Mouse (Mus musculus) left cerebral cortex, postnatal 36 days (tissue): ENCODE measurements around the gene Psmd4. TPM values are rescaled to one million over a fixed set of nuclear protein-coding genes. Genes with fewer than 3 reads are reported as not detected.
"Not testable (repeated sequence)": the region's sequence is repeated elsewhere in the genome, so short reads cannot be mapped to it uniquely, and the experiment has no call there.

Experiments
- DNase-seq, 2 experiments: peaks; one replicate each; pipeline ENCODE4 v3.0.0; 2021 to 2022; ENCODE audit warnings: low spot score in 2 of 2, mixed read lengths in 1 of 2
- intact Hi-C: fragments of 180-260 bp; cut with DNase I; formaldehyde crosslinking; loops from one replicate; pipeline ENCODE4 v1.15.1; 2025
- total RNA-seq, 2 experiments: library from RNA; stranded (reverse); gene quantifications; 2 replicates each; pipeline ENCODE4 v1.2.3; 2021

The Psmd4 gene
- total RNA-seq, 2 experiments from 2014 or later: 143 to 149 TPM

DNA sequence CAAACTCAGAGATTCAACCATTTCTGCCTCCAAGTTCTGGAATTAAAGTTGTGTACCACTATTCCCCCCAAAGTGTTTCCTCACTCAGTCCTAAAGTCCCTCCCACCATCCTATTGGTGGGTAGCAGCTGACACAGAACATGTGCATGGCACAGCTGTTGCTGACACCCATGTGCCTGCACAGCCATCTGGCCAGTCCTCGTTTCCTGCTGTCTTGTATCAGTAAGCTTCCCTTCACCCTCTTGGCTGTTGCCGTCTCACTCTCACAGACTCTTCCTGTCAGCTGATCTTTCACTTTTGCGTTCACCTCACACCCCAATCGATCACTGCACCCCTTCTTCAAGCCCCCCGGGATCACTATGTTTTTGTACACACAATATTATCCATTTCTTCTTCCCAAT, 14.7 kb downstream of the Psmd4 start:
- intact Hi-C loops: no loop called here
- DNase-seq: peak; percentile 62 to 66

GRCm38 (mm10) chr3:95027057-95027645, 15.3 kb downstream of the Psmd4 start:
- intact Hi-C loops: no loop called here
- DNase-seq: peak in 1 of 2 experiments; percentile 25

DNA sequence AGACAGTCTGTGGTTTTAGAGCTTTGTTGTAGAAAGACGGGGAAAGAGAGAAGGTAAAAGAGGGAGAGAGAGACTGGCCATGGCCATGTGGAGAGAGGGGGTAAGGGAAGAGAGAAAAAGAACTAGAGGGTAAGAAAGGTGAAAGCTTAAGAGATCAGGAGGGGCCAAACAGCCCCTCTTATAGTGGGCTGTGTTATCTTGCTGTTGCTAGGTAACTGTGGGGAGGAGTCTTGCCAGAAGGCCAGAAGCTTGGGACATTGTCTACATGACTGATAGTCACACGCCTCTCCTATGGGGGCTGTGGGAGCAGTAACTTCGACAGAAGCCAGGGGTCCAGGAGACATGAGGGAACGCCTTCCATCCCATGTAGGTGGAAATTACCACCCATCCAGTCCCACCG, 17.2 kb downstream of the Psmd4 start:
- intact Hi-C loops: no loop called here
- no peak for DNase-seq

DNA sequence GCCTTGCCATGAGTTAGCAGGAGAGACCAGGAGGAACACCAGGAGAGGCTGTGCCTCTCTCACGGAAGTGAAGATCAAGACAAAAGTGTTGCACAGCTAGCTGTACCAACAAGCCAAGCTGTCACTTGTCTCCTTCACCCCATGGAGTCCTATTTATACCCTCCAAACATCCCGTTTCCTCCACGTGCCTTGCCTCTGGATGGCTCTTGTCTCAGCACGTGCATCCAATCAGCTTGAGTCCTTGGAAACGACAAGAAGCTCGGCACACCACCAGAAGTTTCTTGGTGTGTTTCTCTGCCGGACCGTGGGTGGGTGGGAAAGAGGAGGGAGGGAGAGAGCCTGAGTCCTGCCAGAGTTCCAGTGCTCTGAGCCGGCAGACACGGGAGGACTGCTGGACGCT, 17.9 kb downstream of the Psmd4 start:
- peak; percentile 54 to 62 for DNase-seq
- intact Hi-C loops: no loop called here

DNA sequence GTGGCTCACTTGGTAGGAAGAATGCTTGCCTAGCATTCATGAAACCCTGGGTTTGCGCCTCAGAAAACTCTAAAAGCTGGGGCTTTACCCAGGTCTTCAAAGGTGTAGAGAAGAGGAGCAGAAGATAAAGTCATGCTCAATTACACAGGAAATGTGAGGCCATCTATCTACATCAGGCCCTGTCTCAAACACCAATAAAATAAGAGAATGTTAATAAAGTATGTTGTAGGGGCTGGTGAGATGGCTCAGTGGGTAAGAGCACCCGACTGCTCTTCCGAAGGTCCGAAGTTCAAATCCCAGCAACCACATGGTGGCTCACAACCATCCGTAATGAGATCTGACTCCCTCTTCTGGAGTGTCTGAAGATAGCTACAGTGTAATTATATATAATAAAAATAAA, 21.5 kb downstream of the Psmd4 start:
- intact Hi-C loops, DNase-seq: not testable (repeated sequence)

DNA sequence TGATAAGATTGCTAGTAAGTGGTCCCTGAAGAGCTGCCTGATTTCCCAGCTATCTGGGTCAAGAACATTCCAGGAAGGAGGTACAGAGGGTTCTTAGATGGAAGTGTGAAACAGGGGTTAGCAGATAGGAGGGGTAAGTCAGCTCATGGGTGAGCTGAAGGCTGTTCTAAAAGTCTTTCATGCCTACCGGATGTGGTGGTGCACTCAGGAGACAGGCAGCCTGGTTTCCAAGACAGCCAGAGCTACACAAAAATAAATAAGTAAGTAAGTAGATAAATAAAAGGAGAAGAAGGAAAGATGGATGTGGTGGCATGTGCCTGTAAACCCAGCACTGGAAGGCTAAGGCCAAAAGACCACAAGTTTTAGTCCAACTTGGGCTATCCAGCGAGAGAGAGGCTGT, 23.7 kb downstream of the Psmd4 start:
- no peak for DNase-seq
- intact Hi-C loops: no loop called here

DNA sequence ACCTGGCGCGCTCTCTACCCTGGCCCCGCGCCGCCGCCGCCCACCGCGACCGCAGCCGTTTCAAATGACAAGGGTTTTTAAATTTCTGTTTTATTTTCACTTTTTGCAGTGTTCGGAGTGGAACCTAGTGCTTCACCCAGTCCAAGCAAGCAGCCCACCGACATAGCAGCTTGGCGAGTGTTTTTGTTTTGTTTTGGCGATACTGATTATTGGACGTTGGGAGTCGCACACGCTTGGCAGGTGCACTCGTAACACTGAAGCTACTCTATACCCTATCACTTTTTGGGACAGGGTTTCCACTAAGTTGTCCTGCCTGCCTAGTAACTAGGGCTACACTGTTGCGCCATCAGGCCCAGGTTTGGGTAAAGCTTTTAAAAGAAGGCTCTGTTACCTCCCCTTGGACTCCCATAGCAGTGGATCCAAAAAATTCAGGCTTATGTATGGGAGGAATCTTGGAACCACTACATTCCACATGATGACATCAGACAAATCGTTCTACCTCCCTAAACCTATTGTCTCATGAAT, 25.8 kb downstream of the Psmd4 start:
- intact Hi-C loops: no loop called here

GRCm38 (mm10) chr3:95015891-95016531, 26.4 kb downstream of the Psmd4 start:
- peak; percentile 92 to 94 for DNase-seq
- intact Hi-C loops: no loop called here

More for the DNA sequence above, 25.8 kb downstream of the Psmd4 start:
- DNase-seq: no peak

DNA sequence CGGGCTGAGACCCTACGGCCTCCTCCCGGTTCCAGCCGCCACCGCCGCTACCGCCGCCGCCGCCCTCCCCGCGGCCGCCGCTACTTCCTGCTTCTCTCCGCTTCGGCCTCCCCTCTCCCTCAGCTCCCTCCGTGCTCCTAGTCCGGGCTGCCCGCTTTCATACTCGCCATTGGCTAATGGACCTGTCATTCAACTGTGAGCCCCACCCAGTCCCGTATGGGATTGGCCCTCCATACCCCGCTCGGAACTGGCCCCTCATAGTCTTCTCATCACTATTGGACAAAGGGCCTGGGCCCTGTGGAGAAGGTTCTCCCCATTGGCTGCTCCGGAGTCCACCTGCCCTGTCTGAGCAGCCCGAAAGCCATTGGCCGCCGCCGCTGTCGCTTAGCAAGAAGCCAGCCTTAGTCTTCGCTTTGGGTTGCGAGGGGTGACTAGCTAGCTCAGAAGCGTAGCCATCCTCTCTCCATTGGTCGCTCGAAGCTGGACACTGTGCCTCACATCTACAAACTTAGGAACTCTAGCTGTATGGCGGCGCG, 27.0 kb downstream of the Psmd4 start, which contains the start of gene Zfp687:
Gene Zfp687 (minus strand): TSS at position 112 of the 536 bp plus-strand sequence.
- DNase-seq: peak; percentile 98 to 100
- intact Hi-C loops: no loop called here

GRCm38 (mm10) chr3:95014428-95015151, 27.8 kb downstream of the Psmd4 start:
- DNase-seq: peak in 1 of 2 experiments; percentile 35
- intact Hi-C loops: no loop called here

DNA sequence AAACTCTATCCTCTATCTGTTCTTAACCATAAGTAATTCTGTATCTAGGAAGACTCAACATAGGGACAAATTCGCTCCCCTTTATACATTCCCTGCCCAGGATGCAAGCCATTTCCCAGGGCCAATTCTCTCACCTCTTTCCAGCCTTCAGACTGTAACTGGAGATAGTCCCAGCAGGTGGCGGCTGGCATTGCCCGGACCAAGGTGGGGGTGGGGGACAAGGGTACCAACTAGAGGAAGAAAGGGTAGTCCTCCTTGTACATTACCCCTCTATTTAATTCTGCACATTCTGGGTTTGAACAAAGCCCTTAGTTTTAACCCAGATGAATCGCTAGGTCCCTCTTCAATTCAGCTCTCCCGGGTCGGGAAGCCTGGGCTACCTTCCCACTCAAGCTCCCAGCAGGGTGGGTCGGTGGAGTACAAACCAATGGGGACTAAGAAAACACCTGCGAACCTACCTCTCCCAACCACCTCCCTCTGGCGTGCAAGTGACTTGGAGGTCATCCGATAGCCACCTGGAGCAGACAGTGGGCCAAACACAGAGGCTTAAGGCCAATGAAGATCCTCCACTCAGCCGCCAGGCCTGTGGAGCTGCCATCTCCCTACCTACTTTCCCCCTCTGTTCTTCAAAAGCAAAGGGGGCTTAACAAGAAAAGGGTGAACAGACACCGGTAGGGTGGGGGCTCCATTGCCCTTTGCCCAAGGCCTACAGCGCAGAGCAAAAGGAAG, 28.6 kb downstream of the Psmd4 start:
- intact Hi-C loops: no loop called here
- no peak for DNase-seq

DNA sequence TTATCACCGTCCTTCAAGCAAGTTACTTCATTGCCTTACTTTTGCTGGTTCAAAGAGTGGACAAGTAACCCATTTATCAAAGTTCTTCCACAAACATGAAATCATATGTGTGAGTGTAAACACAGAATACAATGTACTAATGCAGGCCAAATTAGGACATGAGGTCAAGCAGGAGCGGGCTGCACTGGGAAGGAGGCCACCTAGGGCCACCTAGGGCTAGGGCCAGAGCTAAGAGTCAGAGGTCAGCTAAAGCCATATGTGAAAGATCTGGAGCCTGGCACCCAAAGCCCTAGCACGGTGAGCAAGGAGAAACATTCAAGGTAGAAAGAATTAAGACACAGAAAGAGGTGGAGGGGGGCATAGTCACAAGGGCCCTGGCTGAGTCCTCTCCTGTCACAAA, 29.4 kb downstream of the Psmd4 start:
- no peak for DNase-seq
- intact Hi-C loops: no loop called here

- intact Hi-C loops: no loop called here
- no peak for DNase-seq
Observed at GRCm38 (mm10) chr3:95010396-95010795, 32.0 kb downstream of the Psmd4 start.

GRCm38 (mm10) chr3:95007706-95008105, 34.7 kb downstream of the Psmd4 start:
- intact Hi-C loops: no loop called here

DNA sequence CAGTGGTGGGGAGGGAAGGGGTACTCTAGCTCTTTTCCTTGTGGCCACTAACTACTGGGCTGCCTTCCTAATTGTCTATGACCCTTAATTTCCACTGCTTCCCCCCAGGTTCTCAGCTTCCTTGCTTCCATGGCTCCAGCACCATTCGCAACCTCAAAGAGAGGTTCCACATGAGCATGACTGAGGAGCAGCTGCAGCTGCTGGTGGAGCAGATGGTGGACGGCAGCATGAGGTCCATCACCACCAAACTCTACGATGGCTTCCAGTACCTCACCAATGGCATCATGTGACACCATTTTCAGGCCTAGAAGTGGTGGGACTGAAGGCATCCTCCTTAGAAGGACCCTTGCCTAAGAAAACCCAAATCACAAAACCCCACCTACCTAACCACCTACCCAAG, 36.8 kb downstream of the Psmd4 start:
- intact Hi-C loops: no loop called here
- DNase-seq: no peak

More at GRCm38 (mm10) chr3:95007706-95008105, 34.7 kb downstream of the Psmd4 start:
- DNase-seq: no peak

GRCm38 (mm10) chr3:95003273-95003672, 39.1 kb downstream of the Psmd4 start:
- intact Hi-C loops: no loop called here
- no peak for DNase-seq

DNA sequence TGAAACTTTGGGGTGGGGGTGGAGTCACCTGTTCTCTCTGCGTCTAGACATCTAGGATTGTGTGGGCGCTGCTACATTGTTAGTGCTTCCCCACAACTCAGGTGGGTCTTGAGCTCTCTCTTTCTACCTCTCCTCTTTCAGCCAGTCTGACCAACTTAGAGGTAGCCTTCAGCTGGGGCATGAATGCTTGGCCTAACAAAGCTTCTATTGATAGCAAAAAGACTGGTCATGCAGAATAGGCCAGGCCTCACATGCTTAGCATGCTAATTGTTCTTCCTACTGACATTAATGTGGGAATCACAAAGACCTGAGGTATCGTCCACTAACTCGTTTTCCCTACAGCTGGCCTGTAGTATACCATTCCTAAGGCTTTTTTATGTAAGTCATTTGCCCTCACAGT, 39.8 kb downstream of the Psmd4 start:
- no peak for DNase-seq
- intact Hi-C loops: no loop called here

GRCm38 (mm10) chr3:94996946-94997345, 45.5 kb downstream of the Psmd4 start:
- intact Hi-C loops: loop anchor here (2.0 kb wide), 1 partner anchor 48 kb away; no protein-coding TSS in a partner anchor
- peak; percentile 58 to 79 for DNase-seq

GRCm38 (mm10) chr3:94989159-94989761, 53.2 kb downstream of the Psmd4 start:
- intact Hi-C loops: no loop called here
- no peak for DNase-seq
